Mouse (Mus musculus): ENCODE results near the gene Oosp1.

GRCm38 (mm10) chr19:11625231-11625630, 65.7 kb downstream of the Oosp1 start:
- TF ChIP-seq CTCF (IDR thresholded peaks at IDR 0.05; ENCODE audit: borderline replicate concordance, extremely low read depth, insufficient read depth, insufficient read length) (no peak), POLR2A (IDR thresholded peaks at IDR 0.05; ENCODE audit: borderline replicate concordance, extremely low read depth, insufficient read depth, insufficient read length, poor library complexity, severe bottlenecking) (no peak)

All from brain, embryonic 14.5 days (tissue).